Mouse (Mus musculus): ENCODE measurements around the gene Gstm5.

DNA sequence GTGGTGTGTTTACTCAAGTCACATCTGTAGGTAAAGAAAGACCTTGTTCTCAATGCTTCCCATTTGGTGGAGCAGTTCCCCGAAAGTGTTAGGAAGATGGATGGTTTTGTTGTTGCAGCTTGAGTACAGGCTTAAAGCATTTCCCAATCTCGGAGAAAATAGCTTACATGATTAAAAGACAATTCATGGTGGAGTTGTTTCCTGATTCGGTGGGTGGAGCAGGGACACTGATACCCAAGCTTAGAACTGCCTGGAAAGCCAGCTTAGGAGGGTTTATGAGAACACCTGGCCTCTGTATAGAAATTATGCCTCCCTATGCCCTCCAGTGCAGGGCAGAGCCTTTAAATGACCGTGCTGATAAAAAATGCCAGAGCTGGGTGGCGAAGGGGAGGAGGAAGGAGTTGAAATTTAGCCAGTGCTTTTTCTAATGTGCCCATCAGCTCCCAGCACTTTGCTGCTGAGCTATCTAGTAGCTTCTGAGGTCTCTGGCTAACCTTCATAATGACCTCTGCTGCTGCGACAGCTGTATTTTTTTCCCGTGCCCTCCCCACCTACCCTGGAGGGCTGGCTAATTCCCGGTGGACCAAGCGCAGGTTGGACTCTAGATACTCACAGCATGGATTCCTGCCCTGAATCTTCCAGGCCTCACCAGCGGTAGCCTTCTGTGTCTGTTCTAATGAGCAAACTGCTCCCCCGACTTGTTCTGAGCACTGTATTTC lies 5.5 kb downstream of the Gstm5 start:
- no peak for TF ChIP-seq ZC3H11A (IDR thresholded peaks at IDR 0.05; ENCODE audit: borderline replicate concordance, low read depth, low read length)
- no peak for TF ChIP-seq MAFK (IDR thresholded peaks at IDR 0.05; ENCODE audit: insufficient read depth, low read depth, low read length)
- TF ChIP-seq ZNF384 (IDR thresholded peaks at IDR 0.05; ENCODE audit: low read depth, low read length) = no peak
- no peak for TF ChIP-seq HCFC1 (IDR thresholded peaks at IDR 0.05; ENCODE audit: borderline replicate concordance, insufficient read depth, low read length)

All from ES-E14 (cell line).